Comparison of ENCODE assay signal across 8 mouse cellular contexts in genomic region chr16:34690334-34691144, GRCm38 (mm10). TPM values are rescaled to one million over a fixed set of nuclear protein-coding genes. Genes with fewer than 3 reads are reported as not detected.
DNase-seq lines count a peak whose midpoint lies in the region; ATAC-seq and TF ChIP-seq lines count a peak whose summit lies in the region.

Ccdc14 (plus strand) TSS chr16:34690616.

- DNase-seq in ES-E14 (ENCODE audit: low read depth, low spot score) = peak; percentile 95
- peak; percentile 84 for DNase-seq in cerebellum, adult 11-12 months
- DNase-seq in heart, postnatal 36 days = peak; percentile 86 to 87
- DNase-seq in layer of hippocampus, adult 2 months (ENCODE audit: low spot score in 2 of 2) = peak; percentile 71 to 72
- peak; percentile 97 for DNase-seq in lung, embryonic 14.5 days
- peak; percentile 81 for DNase-seq in thymus, adult 2 months

- H3K36me3 ChIP-seq in ES-E14 (ENCODE audit: control insufficient read depth, insufficient read depth, low read length, poor library complexity, severe bottlenecking) = no peaks in the 10 kb centered on the region; the same call in 1 of the 2 replicates
- H3K36me3 ChIP-seq in forebrain, embryonic 15.5 days = no peaks in the 10 kb centered on the region
- H3K36me3 ChIP-seq in lung, embryonic 14.5 days (ENCODE audit: insufficient read depth) = no peaks in the 10 kb centered on the region
- H3K36me3 ChIP-seq in thymus, adult 2 months (ENCODE audit: control insufficient read depth, insufficient read depth, low read length) = no peaks in the 10 kb centered on the region

- intact Hi-C loops in heart, postnatal 36 days (cut with DNase I) = no loop called here

- no peaks in the 10 kb centered on the region for H3K27me3 ChIP-seq in forebrain, embryonic 15.5 days
- H3K27me3 ChIP-seq in lung, embryonic 14.5 days (ENCODE audit: insufficient read depth, low read length) = no peaks in the 10 kb centered on the region
- no peaks in the 10 kb centered on the region for H3K27me3 ChIP-seq in thymus, adult 2 months (ENCODE audit: control insufficient read depth, insufficient read depth, low read length)

- peak; percentile 93 for ATAC-seq in forebrain, embryonic 15.5 days (replicated peaks)
- peak; percentile 96 for ATAC-seq in lung, embryonic 14.5 days (ENCODE audit: insufficient read depth)

- no peak for TF ChIP-seq CTCF in layer of hippocampus, adult 2 months (conservative IDR thresholded peaks at IDR 0.05)
- no peak for TF ChIP-seq CTCF in lung, embryonic 14.5 days (IDR thresholded peaks at IDR 0.05; ENCODE audit: low read depth)
- TF ChIP-seq CTCF in olfactory bulb, adult 2 months (IDR thresholded peaks at IDR 0.05; ENCODE audit: insufficient read depth, low read depth, low read length) = no peak
- no peak for TF ChIP-seq CTCF in thymus, adult 2 months (IDR thresholded peaks at IDR 0.05; ENCODE audit: borderline replicate concordance, control insufficient read depth, extremely low read depth, insufficient read depth, low read length, poor library complexity)

- in situ Hi-C loops in ES-E14 (cut with MboI; ENCODE audit: low sequenced_read_pairs in 2 of 2, unreplicated experiment in 2 of 2) = no loop called here

- peak within 1 kb of the TSS; percentile 90 to 93 for H3K4me3 ChIP-seq in ES-E14 (ENCODE audit: insufficient read depth in 1 of 2, low read depth in 1 of 2, low read length in 2 of 2, poor library complexity in 1 of 2, severe bottlenecking in 1 of 2)
- peak within 1 kb of the TSS; percentile 69 for H3K4me3 ChIP-seq in forebrain, embryonic 15.5 days
- peak within 1 kb of the TSS; percentile 67 for H3K4me3 ChIP-seq in layer of hippocampus, adult 2 months
- peak within 1 kb of the TSS; percentile 72 for H3K4me3 ChIP-seq in lung, embryonic 14.5 days (ENCODE audit: low read depth, low read length)
- H3K4me3 ChIP-seq in olfactory bulb, adult 2 months (ENCODE audit: insufficient read depth, low read depth, low read length) = peak within 1 kb of the TSS; percentile 87
- H3K4me3 ChIP-seq in thymus, adult 2 months (ENCODE audit: control insufficient read depth, insufficient read depth, low read length) = peak within 1 kb of the TSS; percentile 81

- WGBS in forebrain, embryonic 15.5 days = under 1% methylated on average over 53 of the region's 53 CpGs
- WGBS in lung, embryonic 14.5 days = under 1% methylated on average over 53 of the region's 53 CpGs
- under 1% methylated on average over 53 of the region's 53 CpGs for WGBS in olfactory bulb, adult 2 months
- 1% methylated on average over 53 of the region's 53 CpGs for WGBS in thymus, adult 2 months

- peak within 1 kb of the TSS; percentile 70 for H3K4me2 ChIP-seq in forebrain, embryonic 15.5 days (replicated peaks)
- H3K4me2 ChIP-seq in lung, embryonic 14.5 days = peak within 1 kb of the TSS; percentile 92

- peak within 1 kb of the TSS; percentile 83 for H3K27ac ChIP-seq in ES-E14 (ENCODE audit: insufficient read depth, low read depth, low read length, poor library complexity, severe bottlenecking)
- peak within 1 kb of the TSS; percentile 85 for H3K27ac ChIP-seq in forebrain, embryonic 15.5 days (replicated peaks)
- peak within 1 kb of the TSS; percentile 78 for H3K27ac ChIP-seq in layer of hippocampus, adult 2 months
- peak within 1 kb of the TSS; percentile 90 for H3K27ac ChIP-seq in lung, embryonic 14.5 days (ENCODE audit: low read depth)
- H3K27ac ChIP-seq in olfactory bulb, adult 2 months (ENCODE audit: insufficient read depth, low read depth, low read length) = no peak within 1 kb of the TSS; the same call in 1 of the 2 replicates
- peak within 1 kb of the TSS; percentile 33; the same call in 1 of the 2 replicates for H3K27ac ChIP-seq in thymus, adult 2 months (ENCODE audit: control insufficient read depth, insufficient read depth, low read length)

- peak within 1 kb of the TSS; percentile 95 for H3K9ac ChIP-seq in ES-E14 (ENCODE audit: insufficient read depth, low read depth, low read length, poor library complexity, severe bottlenecking)
- peak within 1 kb of the TSS; percentile 57 for H3K9ac ChIP-seq in forebrain, embryonic 15.5 days (replicated peaks)
- peak within 1 kb of the TSS; percentile 77 for H3K9ac ChIP-seq in lung, embryonic 14.5 days

- peaks cover 2 to 3% of the 10 kb centered on the region in 2 experiments; a peak in 3 of 4 replicates for H3K4me1 ChIP-seq in ES-E14 (ENCODE audit: control insufficient read depth in 2 of 2, insufficient read depth in 2 of 2, low read length in 2 of 2, poor library complexity in 1 of 2)
- peaks cover 8% of the 10 kb centered on the region for H3K4me1 ChIP-seq in forebrain, embryonic 15.5 days
- peaks cover 7% of the 10 kb centered on the region; the same call in 1 of the 2 replicates for H3K4me1 ChIP-seq in lung, embryonic 14.5 days (ENCODE audit: insufficient read depth)
- peaks cover 3% of the 10 kb centered on the region; the same call in 1 of the 2 replicates for H3K4me1 ChIP-seq in olfactory bulb, adult 2 months (ENCODE audit: control insufficient read depth, insufficient read depth, low read length)
- H3K4me1 ChIP-seq in thymus, adult 2 months (replicated peaks; ENCODE audit: control insufficient read depth, insufficient read depth, low read length) = peaks cover 5% of the 10 kb centered on the region

- TF ChIP-seq POLR2A in olfactory bulb, adult 2 months (IDR thresholded peaks at IDR 0.05; ENCODE audit: insufficient read depth, low read depth, low read length) = peak; percentile 33; the same call in 1 of the 2 replicates
- TF ChIP-seq POLR2A in thymus, adult 2 months (IDR thresholded peaks at IDR 0.05; ENCODE audit: control insufficient read depth, extremely low read depth, insufficient read depth, low read length, poor library complexity) = no peak

- no peaks in the 10 kb centered on the region for H3K9me3 ChIP-seq in ES-E14 (ENCODE audit: control insufficient read depth, insufficient read depth, low read depth, low read length)
- no peaks in the 10 kb centered on the region for H3K9me3 ChIP-seq in forebrain, embryonic 15.5 days
- no peaks in the 10 kb centered on the region for H3K9me3 ChIP-seq in lung, embryonic 14.5 days (ENCODE audit: low read depth, low read length)

TF ChIP-seq in ES-E14, 5 proteins besides CTCF, POLR2A, EP300 and RAD21:
- TF ChIP-seq ZNF384 (IDR thresholded peaks at IDR 0.05; ENCODE audit: low read depth, low read length) (no peak), HCFC1 (IDR thresholded peaks at IDR 0.05; ENCODE audit: borderline replicate concordance, insufficient read depth, low read length) (no peak), MAFK (IDR thresholded peaks at IDR 0.05; ENCODE audit: insufficient read depth, low read depth, low read length) (no peak)

RNA-seq across cellular contexts. Expression of gene Ccdc14, which starts in this region (rescaled TPM):
- total RNA-seq in ES-E14 (2012; rRNA removed) = 13.8 and 16.6 TPM in 2 replicates
- polyA plus RNA-seq in forebrain, embryonic 15.5 days (2015; fragmentation: Nextera tagmentation; extraction: Ambion mirVana) = 5.2 and 5.4 TPM in 2 replicates
- total RNA-seq in heart, postnatal 36 days (2021) = 1 to 10 TPM; 1.8 to 2.4 TPM
- 1 to 10 TPM; 2.8 to 3.2 TPM for total RNA-seq in layer of hippocampus, adult 2 months (2021)
- polyA plus RNA-seq in lung, embryonic 14.5 days (2014; fragmentation: Nextera tagmentation; extraction: Ambion mirVana) = 10.0 and 10.1 TPM in 2 replicates
- not detected in 2 replicates for polyA plus RNA-seq in olfactory bulb, adult 2 months (2012; ENCODE audit: insufficient read depth, insufficient read length, low replicate concordance, missing spikeins)
- polyA plus RNA-seq in thymus, adult 2 months (2012; rRNA removed) = 2.9 and 3.0 TPM in 2 replicates
